Mouse (Mus musculus) midbrain, embryonic 13.5 days (tissue): ENCODE results near the gene Fbxl16. TPM values are rescaled to one million over a fixed set of nuclear protein-coding genes. Genes with fewer than 3 reads are reported as not detected.
A peak's percentile ranks its signal among the peaks of the same experiment; 100 is the strongest.

Experiments
- ATAC-seq: fragments of 200-750 bp; cut with Nextera tagmentation; 2 replicates; pipeline ENCODE4 v1.8.0; 2017; ENCODE audit warnings: mild to moderate bottlenecking, moderate TSS enrichment, moderate library complexity
- H3K27ac ChIP-seq: fragments of 300-500 bp; sonication (generic); 2 replicates; pipeline ENCODE4 v1.5.1; 2015; ENCODE audit warnings: inconsistent platforms, mild to moderate bottlenecking, moderate library complexity
- H3K27me3 ChIP-seq: fragments of 300-500 bp; sonication (generic); 2 replicates; pipeline ENCODE4 v1.6.1; 2015; ENCODE audit warnings: mild to moderate bottlenecking, inconsistent platforms
- H3K36me3 ChIP-seq: fragments of 300-500 bp; sonication (generic); 2 replicates; pipeline ENCODE4 v1.6.1; 2015; ENCODE audit warnings: mild to moderate bottlenecking, inconsistent platforms
- H3K4me1 ChIP-seq: fragments of 300-500 bp; sonication (generic); replicated peaks from 2 replicates; pipeline ENCODE4 v1.6.1; 2015; ENCODE audit warnings: inconsistent platforms
- H3K4me2 ChIP-seq: fragments of 300-500 bp; sonication (generic); replicated peaks from 2 replicates; pipeline ENCODE4 v1.6.1; 2015; ENCODE audit warnings: moderate library complexity, mild to moderate bottlenecking, inconsistent platforms
- H3K4me3 ChIP-seq: fragments of 300-500 bp; sonication (generic); replicated peaks from 2 replicates; pipeline ENCODE4 v1.5.1; 2015; ENCODE audit warnings: mild to moderate bottlenecking, inconsistent platforms
- H3K9ac ChIP-seq: fragments of 300-500 bp; sonication (generic); replicated peaks from 2 replicates; pipeline ENCODE4 v1.6.1; 2015; ENCODE audit warnings: mild to moderate bottlenecking, inconsistent platforms
- H3K9me3 ChIP-seq: fragments of 300-500 bp; sonication (generic); 2 replicates; pipeline ENCODE4 v1.6.1; 2016; ENCODE audit warnings: mild to moderate bottlenecking, inconsistent platforms
- WGBS: fragments of 180-500 bp; shearing (Covaris S2); methylation state at CpG from one replicate; pipeline ENCODE4 v1.1.7; 2015; 5-methylcytosine and 5-hydroxymethylcytosine counted together
- polyA plus RNA-seq: library from polyadenylated mRNA; unstranded; fragments of >200 nt; fragmentation: Nextera tagmentation; extraction: Ambion mirVana; gene quantifications from 2 replicates; pipeline ENCODE4 v1.2.1, GENCODE M21; 2015

Fbxl16 gene
- polyA plus RNA-seq, 1 experiment from 2014 or later, result 35.2 TPM

DNA sequence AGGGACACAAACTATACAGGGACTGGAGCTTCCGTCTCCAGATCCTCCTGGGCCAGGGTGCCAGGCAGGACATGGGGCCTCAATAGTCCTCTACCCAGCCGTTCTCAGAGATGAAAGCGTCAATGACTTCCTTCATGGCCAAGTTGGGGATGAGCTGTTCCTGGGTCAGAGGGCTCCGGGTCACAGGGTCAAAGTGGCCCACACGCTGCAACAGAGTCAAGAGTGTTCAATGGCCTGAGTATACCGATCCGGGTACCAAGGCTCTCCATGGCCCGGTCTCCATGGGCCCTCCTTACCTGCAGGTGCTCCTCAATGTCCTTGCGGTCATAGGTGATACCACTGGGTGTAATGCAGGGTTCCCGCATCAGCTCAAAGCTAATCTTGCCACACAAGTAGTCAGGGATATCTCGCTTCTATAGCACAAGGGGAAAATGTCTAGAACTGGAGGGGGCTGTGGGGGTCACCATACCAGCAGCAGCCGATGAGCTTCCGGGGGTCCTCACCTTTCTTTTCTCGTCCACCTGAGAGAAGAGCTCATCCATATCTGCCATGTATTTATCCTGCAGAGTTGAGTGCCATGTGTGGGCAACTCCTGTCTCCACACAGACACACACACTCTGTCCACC, 22.0 kb downstream of the Fbxl16 start:
- peak overlapping the region; percentile 53 for H3K4me3 ChIP-seq
- H3K4me1 ChIP-seq, result peaks cover 83% of the 10 kb centered on the region
- 87% methylated on average over 14 of the region's 14 CpGs for WGBS
- H3K4me2 ChIP-seq, result peak overlapping the region; percentile 98
- peak overlapping the region; percentile 91; the same call in 1 of the 2 replicates for H3K9ac ChIP-seq
- no peaks in the 10 kb centered on the region for H3K27me3 ChIP-seq
- no peaks in the 10 kb centered on the region for H3K9me3 ChIP-seq
- H3K27ac ChIP-seq, result no peak overlapping the region
- ATAC-seq, result no peak
- peaks cover 55% of the 10 kb centered on the region for H3K36me3 ChIP-seq

DNA sequence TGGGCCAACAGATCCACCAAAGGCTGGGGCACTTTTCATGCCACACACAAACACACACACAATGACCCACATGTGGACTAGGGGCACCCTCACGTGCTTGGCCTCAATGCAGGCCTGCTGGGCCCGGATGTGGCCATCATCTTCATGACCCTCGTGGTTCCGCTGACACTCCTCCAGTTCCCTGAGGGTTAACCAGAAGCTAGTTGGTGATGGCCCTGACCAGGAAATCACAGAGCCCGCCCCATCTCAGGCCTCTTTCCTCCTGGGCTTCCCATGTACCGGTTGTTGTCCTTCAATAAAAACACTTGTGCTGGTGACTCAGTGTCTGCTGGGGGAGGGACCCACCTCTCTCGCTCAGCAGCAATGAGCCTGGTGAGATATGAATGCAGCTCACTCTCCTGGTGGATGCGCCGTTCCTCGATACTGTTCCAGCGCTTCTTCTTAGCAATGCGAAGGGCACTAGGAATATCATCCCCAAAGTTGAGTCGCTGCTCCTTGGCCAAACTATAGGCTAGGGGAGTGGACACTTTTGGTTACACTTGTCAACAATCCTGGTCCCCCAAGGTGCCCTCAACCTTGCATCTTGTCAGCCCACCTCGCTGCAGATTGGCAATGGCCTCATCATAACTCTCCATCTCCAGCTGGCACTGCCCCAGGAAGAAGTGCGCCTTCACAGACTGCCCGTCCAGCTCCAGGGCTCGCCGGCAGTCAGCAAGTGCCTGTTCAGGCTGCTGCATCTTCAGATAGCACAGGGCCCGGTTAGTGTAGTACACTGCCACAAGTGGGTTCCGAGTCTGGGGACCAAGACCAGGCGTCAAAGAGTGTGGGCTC, 22.8 kb downstream of the Fbxl16 start:
- H3K4me3 ChIP-seq, result peak overlapping the region; percentile 88
- peak overlapping the region; percentile 98 for H3K4me2 ChIP-seq
- peaks cover 83% of the 10 kb centered on the region for H3K4me1 ChIP-seq
- no peak for ATAC-seq
- 65% methylated on average over 21 of the region's 21 CpGs for WGBS
- H3K27me3 ChIP-seq, result no peaks in the 10 kb centered on the region
- peak overlapping the region; percentile 91 for H3K9ac ChIP-seq
- peaks cover 48% of the 10 kb centered on the region for H3K36me3 ChIP-seq
- no peaks in the 10 kb centered on the region for H3K9me3 ChIP-seq
- peak overlapping the region; percentile 95; the same call in 1 of the 2 replicates for H3K27ac ChIP-seq

DNA sequence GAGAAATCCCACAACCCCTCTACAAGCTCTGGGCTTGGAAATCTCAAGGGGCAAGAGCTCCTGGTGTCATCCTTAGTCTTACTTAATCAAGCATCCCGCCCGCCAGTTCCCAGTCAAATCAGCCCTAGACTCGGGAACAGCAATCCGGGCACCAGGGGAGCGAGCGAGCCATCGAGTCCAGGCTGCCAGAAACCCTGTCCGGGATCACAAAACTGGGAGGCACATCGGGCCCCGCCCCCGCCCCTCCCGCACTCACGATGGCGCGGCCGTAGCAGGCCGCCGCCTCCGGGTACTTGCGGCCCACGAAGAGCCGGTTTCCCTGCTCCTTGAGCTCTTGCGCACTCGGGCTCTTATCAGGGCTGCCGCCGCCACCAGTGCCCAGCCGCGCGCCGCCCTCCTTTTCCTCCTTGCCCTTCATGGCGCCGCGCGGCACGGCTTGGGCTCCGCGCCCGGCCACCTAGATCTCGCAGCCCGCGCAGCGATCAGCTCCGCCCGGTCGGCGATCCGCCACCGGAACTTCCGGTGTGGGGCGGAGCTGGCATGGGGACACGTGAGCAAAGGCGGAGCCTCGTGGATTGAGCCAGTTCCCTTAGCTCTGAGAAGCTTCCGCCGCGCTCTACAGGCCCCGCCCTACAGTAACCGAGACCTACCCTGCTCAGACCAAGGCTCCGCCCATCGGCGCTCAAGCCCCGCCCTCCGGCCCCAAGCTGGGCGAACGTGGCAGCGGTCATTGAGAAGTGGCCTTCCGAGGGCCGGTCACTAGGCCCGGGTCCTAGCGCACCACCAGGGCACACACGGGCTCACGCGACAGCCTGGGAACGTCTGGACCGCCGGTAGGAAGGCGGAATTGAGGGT, 23.8 kb downstream of the Fbxl16 start:
- Histone ChIP-seq H3K36me3 (peaks cover 38% of the 10 kb centered on the region), H3K4me2 (peak overlapping the region; percentile 98), H3K4me3 (peak overlapping the region; percentile 88), H3K9me3 (no peaks in the 10 kb centered on the region), H3K4me1 (peaks cover 83% of the 10 kb centered on the region), H3K27me3 (no peaks in the 10 kb centered on the region), H3K27ac (peak overlapping the region; percentile 95), H3K9ac (peak overlapping the region; percentile 91)
- WGBS, result under 1% methylated on average over 73 of the region's 77 CpGs
- ATAC-seq, result peak; percentile 89

DNA sequence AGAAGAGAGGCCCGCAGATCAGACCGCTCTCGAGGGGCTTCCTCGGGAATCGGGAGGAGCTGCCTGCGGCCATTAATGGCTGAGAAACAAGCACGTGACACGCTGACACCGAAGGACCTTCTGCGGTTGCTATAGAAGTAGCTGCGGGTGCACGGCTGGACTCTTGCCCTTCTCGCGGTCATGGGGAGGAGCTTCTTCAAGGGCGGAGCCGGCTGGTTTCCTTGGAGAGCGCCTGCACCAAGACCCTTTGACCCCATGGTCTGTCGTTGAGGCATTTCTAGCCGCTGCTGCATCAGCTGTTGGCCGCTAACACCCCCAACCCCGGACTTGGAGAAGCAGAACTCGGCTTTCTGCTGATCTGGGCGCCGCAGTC, 24.4 kb downstream of the Fbxl16 start, which contains the start of gene Stub1:
Gene Stub1, minus strand, starts transcription at position 114 of the 373 bp plus-strand sequence.
- peak within 1 kb of the TSS; percentile 98 for H3K4me2 ChIP-seq
- no peaks in the 10 kb centered on the region for H3K9me3 ChIP-seq
- H3K4me3 ChIP-seq, result peak within 1 kb of the TSS; percentile 88
- H3K4me1 ChIP-seq, result peaks cover 83% of the 10 kb centered on the region
- H3K9ac ChIP-seq, result peak within 1 kb of the TSS; percentile 91
- peaks cover 38% of the 10 kb centered on the region for H3K36me3 ChIP-seq
- no peak for ATAC-seq
- no peaks in the 10 kb centered on the region for H3K27me3 ChIP-seq
- peak within 1 kb of the TSS; percentile 95 for H3K27ac ChIP-seq
- under 1% methylated on average over 24 of the region's 24 CpGs for WGBS

DNA sequence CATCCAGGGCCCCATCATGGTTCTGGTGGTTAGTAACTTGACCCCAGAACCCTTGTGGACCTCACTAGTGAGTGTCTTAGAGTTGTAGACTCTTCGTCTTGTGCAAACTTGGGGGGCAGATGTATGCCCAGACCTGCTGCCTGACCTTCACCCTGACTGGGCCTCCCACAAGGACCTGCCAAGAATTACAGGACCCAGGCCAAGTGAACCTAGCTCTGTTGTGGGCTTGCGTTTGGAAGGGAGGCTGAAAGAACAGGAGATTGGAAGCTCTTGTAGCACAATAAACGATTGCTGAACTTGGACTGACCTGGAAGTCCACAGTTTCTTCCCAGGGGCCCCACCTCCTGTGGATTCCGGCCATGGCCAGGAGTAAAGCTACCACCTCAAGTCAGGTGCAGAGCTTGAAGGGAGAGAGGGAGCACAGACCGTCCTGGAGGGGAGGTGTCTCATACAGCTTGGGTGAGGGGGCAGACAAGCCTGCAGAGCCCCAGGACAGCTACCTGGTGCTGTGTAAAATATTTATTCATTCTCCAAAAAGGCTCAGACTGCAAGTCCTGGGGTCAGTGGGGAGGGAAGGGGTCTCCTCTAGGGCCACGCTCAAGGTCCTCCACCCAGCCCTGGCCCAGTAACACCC, 25.2 kb downstream of the Fbxl16 start:
- ATAC-seq, result no peak
- peak overlapping the region; percentile 98 for H3K4me2 ChIP-seq
- peaks cover 42% of the 10 kb centered on the region for H3K36me3 ChIP-seq
- H3K9me3 ChIP-seq, result no peaks in the 10 kb centered on the region
- 57% methylated on average over 6 of the region's 6 CpGs for WGBS
- peaks cover 82% of the 10 kb centered on the region for H3K4me1 ChIP-seq
- peak overlapping the region; percentile 88 for H3K4me3 ChIP-seq
- H3K9ac ChIP-seq, result peak overlapping the region; percentile 91
- peak overlapping the region; percentile 95 for H3K27ac ChIP-seq
- H3K27me3 ChIP-seq, result no peaks in the 10 kb centered on the region

DNA sequence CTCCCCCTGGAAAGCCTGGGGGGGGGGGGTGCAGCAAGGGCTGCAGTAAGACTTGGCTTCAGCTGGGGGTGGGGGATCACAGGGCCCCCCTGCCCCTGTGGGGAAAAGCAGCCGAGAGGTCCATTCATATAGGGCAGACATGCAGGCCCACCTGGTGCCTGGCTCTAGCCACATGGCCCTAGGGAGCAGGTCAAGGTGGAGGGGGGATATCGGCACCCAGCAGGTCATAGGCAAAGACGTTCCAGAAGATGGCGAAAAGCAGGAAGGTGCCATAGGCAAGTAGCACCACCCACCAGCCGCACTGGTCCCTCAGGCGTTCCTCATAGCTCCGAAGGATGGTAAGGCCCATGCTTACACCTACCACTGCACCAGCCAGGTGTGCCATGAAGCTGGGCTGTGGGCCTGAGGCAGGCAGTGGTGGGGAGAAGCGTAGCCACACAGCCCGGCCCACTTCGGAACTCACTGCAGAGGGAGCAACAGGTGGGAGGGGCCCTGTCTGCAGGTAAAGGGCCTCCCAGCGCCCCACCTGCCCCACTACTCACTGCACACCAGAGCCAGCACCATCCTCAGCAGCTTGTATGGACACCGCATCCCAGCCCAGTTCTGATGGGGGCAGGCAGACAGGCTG, 25.8 kb downstream of the Fbxl16 start:
- H3K36me3 ChIP-seq, result peaks cover 46% of the 10 kb centered on the region
- no peaks in the 10 kb centered on the region for H3K27me3 ChIP-seq
- ATAC-seq, result no peak
- peak overlapping the region; percentile 95; the same call in 1 of the 2 replicates for H3K27ac ChIP-seq
- WGBS, result 89% methylated on average over 12 of the region's 12 CpGs
- peaks cover 77% of the 10 kb centered on the region for H3K4me1 ChIP-seq
- peak overlapping the region; percentile 91 for H3K9ac ChIP-seq
- H3K4me2 ChIP-seq, result peak overlapping the region; percentile 98
- H3K9me3 ChIP-seq, result no peaks in the 10 kb centered on the region
- peak overlapping the region; percentile 88 for H3K4me3 ChIP-seq

- Histone ChIP-seq H3K4me1 (peaks cover 72% of the 10 kb centered on the region), H3K9ac (peak overlapping the region; percentile 91; the same call in 1 of the 2 replicates), H3K4me2 (peak overlapping the region; percentile 98; the same call in 1 of the 2 replicates), H3K4me3 (0 out of 2 replicates have a peak overlapping the region, but pooled peaks have one; percentile 88), H3K9me3 (no peaks in the 10 kb centered on the region), H3K27ac (no peak overlapping the region), H3K36me3 (peaks cover 46% of the 10 kb centered on the region), H3K27me3 (no peaks in the 10 kb centered on the region)
- WGBS, result 98% methylated on average over 7 of the region's 7 CpGs
- no peak for ATAC-seq
Observed at GRCm38 (mm10) chr17:25835301-25835700, 26.4 kb downstream of the Fbxl16 start.

DNA sequence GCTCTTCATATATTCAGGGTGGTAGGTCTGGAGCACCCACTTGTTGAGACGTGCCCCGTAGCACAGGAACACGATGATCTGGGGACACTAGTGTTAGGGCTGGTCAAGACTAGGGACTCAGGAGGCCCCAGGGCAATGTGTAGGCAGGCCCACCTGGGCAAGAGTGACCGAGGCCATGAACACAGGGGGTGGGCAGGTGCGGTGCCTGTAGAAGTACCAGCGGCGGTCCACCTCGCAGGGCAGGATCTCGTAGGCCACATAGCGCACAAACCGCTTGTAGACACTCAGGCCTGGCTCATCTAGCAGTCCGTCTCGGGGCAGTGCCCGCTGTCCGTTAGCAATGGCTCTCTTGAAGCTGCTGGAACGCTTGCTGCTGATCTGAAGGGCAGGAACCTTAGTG, 26.9 kb downstream of the Fbxl16 start:
- Histone ChIP-seq H3K4me3 (peak overlapping the region; percentile 88; the same call in 1 of the 2 replicates), H3K9me3 (no peaks in the 10 kb centered on the region), H3K4me1 (peaks cover 66% of the 10 kb centered on the region), H3K36me3 (peaks cover 46% of the 10 kb centered on the region), H3K27ac (peak overlapping the region; percentile 80; the same call in 1 of the 2 replicates), H3K9ac (no peak overlapping the region; the same call in 1 of the 2 replicates), H3K27me3 (no peaks in the 10 kb centered on the region), H3K4me2 (peak overlapping the region; percentile 98)
- no peak for ATAC-seq
- 92% methylated on average over 16 of the region's 16 CpGs for WGBS

- peaks cover 59% of the 10 kb centered on the region for H3K4me1 ChIP-seq
Observed at GRCm38 (mm10) chr17:25836397-25837075, 27.7 kb downstream of the Fbxl16 start.

DNA sequence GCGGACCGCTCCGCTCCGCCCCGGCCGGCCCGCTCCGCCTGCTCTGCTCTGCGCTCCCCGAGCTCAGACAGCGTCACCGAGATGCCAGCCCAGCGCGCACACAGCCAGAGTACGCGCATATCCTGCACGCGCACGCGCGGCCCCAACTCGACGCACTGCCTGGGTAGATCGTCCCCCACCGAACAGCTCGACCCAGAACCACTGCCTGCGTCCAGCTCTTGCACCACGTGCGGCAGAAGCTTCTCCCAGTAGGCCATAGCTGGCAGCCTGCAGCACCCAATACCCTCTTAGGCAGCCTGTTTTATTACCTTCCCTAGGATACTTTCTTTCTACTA, 28.2 kb downstream of the Fbxl16 start, which contains the start of gene Rhbdl1:
Gene Rhbdl1, minus strand, starts transcription at position 220 of the 335 bp plus-strand sequence.
- Histone ChIP-seq H3K27ac (peak within 1 kb of the TSS; percentile 80), H3K9ac (peak within 1 kb of the TSS; percentile 78), H3K4me3 (peak within 1 kb of the TSS; percentile 44), H3K4me2 (peak within 1 kb of the TSS; percentile 98), H3K9me3 (no peaks in the 10 kb centered on the region), H3K4me1 (peaks cover 54% of the 10 kb centered on the region), H3K27me3 (no peaks in the 10 kb centered on the region), H3K36me3 (peaks cover 50% of the 10 kb centered on the region)
- peak; percentile 38 for ATAC-seq
- under 1% methylated on average over 29 of the region's 29 CpGs for WGBS

More at GRCm38 (mm10) chr17:25836397-25837075, 27.7 kb downstream of the Fbxl16 start:
- H3K27me3 ChIP-seq, result no peaks in the 10 kb centered on the region
- ATAC-seq, result no peak
- H3K36me3 ChIP-seq, result peaks cover 46% of the 10 kb centered on the region
- peak overlapping the region; percentile 44 for H3K4me3 ChIP-seq
- peak overlapping the region; percentile 80 for H3K27ac ChIP-seq
- H3K4me2 ChIP-seq, result peak overlapping the region; percentile 98
- no peaks in the 10 kb centered on the region for H3K9me3 ChIP-seq
- peak overlapping the region; percentile 78 for H3K9ac ChIP-seq
- 21% methylated on average over 23 of the region's 23 CpGs for WGBS
